Mouse (Mus musculus): ENCODE data around the gene Rfx7.
A peak's percentile ranks its signal among the peaks of the same experiment; 100 is the strongest.
"Not testable (repeated sequence)": the region's sequence is repeated elsewhere in the genome, so short reads cannot be mapped to it uniquely, and the experiment has no call there.

Rfx7 gene

DNA sequence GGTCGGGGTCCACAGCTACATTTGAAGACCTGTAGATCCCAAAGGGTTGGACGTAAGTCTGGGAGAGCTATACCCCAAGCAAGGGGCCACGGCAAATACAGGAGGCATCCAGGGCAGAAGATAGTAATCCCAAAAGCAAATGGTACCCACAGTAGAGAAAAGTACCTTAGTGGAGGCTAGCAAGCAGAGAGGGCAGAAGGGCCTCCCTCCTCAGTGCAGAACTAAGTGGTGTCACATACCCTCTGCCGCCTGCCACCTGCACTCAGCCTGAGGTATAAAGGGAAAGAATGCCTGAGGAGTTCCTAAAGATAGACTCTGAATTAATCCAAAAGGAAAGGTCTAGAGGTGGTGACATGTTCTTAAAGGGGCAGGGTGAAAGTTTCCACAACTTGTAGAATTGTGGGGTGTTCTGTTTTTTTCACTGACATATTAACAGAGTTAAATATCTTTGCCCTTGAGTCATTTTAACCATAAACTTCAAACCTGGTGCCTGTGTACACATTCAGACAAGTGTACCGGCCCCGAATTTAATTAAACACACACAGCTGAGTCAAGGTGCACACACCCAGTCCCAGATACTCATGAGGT lies 109.1 kb downstream of the Rfx7 start:
- DNase-seq: no peak

DNA sequence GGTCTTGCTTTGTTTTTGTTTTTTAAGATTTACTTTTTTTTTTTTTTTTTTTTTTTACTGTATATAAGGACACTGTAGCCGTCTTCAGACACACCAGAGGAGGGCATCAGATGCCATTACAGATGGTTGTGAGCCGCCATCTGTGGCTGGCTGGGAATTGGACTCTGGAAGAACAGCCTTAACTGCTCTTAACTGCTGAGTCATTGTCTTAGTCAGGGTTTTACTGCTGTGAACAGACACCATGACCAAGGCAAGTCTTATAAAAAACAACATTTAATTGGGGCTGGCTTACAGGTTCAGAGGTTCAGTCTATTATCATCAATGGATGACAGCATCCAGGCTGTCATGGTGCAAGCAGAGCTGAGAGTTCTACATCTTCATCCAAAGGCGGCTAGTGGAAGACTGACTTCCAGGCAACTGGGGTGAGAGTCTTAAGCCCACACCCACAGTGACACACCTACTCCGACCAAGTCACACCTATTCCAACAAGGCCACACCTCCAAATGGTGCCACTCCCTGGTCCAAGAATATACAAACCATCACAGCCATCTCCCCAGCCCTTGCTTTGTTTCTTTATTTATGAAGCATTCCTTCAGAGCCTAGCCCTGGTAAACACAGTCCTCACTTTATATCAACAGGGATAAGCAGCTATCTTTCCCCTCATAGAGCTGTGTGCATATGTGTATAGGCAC lies 110.9 kb downstream of the Rfx7 start:
- DNase-seq: not testable (repeated sequence)

GRCm38 (mm10) chr9:72643651-72644417 lies 111.8 kb downstream of the Rfx7 start:
- no peak for DNase-seq

GRCm38 (mm10) chr9:72644418-72645110 lies 112.5 kb downstream of the Rfx7 start:
- no peak for DNase-seq

GRCm38 (mm10) chr9:72649781-72650180 lies 117.7 kb downstream of the Rfx7 start:
- DNase-seq: no peak

DNA sequence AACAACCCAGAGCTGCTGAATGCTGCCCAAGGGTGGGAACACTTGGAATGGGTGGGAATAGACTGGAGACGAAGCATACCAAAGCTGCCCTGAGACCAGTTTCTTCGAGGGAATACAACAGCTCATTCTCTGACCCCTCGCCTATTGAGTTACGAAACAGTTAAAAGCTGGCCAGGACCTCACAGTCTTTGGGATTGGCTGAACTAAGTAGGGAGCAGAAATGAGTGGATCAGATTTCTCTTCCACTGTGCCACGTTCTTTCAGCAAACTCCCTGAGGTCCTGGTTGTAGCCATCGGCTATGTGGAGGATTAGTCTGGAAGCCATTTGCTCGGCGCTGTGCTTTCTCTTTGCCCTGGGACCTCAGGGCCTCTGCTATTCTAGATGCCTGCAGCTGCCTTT lies 120.9 kb downstream of the Rfx7 start:
- DNase-seq: peak; percentile 43

DNA sequence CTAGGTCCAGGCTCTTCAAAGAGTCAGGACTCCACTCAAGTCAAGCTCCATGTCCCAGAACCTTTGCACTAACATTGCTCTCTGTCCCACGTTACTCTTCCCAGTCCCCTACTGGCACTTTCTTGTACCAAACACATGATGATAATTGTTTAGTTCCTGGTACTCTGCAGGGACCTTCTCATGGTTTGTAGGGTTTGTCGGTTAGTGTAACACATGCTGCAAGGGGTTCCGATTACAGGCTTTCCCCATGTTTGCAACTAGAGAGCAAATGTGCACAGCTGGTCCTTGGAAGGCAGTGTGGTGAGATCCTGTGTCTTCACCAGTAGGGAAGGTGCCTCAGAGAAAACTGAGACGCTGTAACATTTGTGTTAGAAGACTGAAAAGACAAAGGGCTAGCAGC lies 121.5 kb downstream of the Rfx7 start:
- no peak for DNase-seq

DNA sequence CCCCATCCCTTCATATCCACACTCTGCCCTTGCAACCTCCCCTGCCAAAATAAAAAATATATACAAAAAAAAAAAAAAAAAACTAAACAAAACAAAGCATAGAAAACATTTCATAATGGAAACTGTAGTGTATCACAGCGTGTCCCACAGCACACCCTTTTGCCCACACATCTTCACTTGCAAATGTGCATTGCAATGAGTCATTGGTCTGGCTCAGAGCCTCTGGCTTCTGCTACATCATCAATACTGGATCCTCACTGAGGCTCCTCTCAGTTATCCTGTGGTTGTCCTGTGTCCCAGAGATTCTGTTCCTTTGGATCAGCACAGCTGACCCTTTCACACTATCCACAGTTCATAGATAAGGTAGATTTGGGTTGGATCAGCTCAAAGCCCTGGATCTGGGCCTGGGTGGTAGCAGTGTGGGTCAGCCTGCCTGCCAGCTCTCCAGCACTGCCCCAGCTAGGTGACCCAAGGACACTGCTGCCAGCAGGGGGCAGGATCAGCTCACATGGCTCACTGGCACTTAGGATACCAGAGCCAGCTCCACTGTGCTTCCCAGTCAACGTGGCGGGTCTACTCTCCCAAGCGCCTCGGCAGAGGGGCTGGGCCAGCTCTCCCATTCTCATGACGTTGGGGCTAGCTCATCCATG lies 122.7 kb downstream of the Rfx7 start:
- DNase-seq: peak; percentile 77

GRCm38 (mm10) chr9:72655602-72656001 lies 123.6 kb downstream of the Rfx7 start:
- DNase-seq: no peak

DNA sequence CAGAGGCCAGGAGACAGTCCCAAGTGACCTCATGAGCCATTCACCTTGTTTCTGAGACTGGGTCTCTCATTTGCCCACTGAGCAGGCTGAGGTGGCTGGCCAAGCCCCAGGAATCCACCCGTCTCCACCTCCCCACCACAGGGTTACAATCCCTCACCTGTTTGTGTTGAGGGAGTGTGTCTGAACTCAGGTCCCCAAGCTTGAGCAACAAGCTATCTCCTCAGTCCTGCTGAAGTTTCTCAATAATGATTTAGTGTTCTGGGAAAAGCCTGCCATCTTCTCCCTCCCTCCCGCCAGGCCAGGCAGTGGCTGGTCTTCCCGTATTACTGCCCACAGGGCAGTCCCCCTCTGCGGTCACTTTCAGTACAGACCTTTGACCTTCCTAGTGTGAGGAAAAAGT lies 124.5 kb downstream of the Rfx7 start:
- DNase-seq: no peak

DNA sequence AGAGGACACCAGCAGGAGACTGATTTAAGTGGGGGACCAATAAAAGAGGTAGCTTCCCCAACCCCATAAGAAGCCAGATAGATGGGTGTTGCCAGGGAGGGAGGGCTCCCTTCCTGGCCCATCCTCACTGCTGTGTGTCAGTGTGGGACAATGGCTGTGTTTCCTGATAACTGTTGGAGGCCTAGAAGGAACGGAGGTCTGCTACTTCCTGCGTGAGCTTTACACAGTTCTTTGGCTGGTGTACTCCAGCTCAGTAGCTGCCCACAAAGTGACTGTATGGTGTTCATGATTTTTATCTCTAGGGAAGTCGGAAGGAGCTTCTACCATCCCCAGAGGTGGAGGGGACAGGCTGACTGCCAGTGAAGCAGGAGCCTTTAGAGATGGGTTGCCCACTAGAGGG lies 124.9 kb downstream of the Rfx7 start:
- no peak for DNase-seq

DNA sequence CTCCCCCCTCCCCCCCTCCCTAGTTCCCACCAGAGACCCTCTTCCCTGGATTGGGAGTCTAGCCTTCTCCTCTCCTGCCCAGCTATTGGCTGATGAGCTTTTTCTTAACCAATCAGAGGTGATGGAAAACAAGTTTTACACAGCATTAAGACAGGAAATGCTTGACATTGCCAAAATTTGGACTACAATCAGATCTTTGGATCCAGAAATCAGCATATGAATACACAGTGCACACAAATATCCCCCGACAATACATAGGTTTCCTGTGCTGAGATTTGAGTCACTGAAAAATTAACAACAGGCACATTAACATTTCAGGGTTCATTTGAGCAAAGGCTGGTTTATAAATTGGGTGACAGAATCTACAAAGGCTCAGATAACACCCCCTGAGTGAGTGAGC lies 125.7 kb downstream of the Rfx7 start:
- no peak for DNase-seq

DNA sequence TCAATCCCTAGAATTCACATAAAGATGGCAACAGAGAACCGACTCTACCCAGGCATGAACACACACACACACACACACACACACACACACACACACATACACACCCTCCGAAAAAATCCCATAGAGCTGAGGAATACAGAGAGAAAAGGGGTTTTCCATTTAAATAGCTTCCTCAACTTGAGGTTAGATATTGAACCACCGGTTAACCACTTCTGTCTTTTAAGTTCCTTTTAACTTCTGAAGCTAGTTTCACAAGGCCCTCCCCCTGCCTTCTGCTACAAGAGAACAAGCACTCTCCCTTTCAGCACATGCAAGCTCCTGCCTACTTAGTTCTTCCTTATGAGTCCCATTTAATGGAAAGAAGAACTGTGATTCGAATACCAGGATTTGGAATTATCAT lies 128.1 kb downstream of the Rfx7 start:
- no peak for DNase-seq

GRCm38 (mm10) chr9:72660911-72661310 lies 128.9 kb downstream of the Rfx7 start:
- DNase-seq: no peak

DNA sequence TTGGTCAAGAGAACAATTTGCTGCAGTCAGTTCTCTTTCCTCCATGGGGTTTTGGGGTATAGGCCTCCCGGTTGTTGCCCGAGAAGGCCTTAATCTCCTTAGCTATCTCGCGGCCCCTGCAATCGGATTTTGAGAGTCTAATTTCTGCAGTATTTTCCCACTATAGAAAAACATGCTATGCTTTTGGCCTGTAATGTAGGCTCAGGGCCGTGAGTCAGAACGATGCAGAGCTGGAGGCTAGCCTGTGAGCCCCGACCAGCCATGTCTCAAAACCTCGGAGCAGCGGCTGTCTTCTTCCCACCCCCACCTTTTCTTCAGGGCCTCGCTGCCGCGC lies 129.5 kb downstream of the Rfx7 start:
- DNase-seq: no peak

DNA sequence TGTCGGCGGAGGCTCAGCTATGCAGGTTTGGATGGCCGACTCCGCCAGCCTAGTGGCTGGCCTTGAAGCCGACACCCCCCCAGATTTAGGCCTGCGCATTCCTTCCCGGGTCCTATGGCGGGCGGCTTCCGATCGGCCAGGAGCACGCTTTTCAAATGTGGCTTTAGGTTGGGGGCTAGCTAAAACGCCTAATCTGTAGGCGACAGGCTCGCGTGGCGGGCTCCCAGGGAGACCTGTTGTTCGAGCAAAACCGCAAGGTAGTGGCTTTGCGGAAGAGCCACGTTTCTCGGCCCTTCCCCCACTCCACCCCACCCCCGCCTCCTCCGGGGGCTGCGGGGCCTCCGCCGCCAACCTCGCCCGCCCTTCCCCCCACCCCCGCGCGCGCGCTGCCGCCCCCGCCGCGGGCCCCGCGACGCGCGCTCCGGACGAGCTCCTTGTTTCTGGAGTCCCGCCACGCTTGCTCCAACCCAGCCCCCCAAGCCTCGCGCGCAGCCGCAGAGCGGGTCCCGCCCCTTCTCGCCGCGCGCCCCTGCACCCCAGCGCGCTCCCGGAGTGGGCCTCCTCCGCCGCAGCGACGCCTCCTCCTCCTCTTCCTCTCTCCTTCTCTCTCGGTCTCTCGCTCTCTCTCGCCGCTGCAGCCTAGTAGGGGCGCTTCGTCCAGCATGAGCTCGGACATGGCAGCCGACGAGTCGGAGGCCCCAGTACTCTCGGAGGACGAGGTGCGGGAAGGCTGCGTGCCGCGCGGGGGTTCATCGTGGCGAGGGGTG lies 130.0 kb downstream of the Rfx7 start, which contains the start of gene Nedd4:
Nedd4 (plus strand) TSS at position 452 of the 767 bp plus-strand sequence.
- peak; percentile 98 for DNase-seq

- peak; percentile 89 for DNase-seq
Observed at GRCm38 (mm10) chr9:72662691-72663533, 130.9 kb downstream of the Rfx7 start.

DNA sequence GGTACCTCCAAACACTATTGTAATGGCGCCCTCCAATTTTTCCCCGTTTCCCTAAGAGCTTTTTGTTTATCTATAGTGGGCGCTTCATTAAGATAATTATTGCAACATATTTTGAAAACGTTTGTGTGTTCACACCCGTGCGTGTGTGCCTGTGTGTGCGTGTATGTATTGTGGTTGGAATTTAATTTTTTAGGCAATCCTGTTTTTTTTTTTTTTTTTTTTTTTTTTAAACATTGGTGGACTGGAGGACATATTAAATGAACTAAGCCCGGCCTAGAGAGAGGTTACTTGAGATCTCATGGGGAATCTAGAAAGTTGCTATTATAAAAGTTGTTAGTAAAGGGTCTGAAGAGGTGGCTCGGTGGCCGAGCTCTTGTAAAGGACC lies 131.5 kb downstream of the Rfx7 start:
- DNase-seq: no peak

DNA sequence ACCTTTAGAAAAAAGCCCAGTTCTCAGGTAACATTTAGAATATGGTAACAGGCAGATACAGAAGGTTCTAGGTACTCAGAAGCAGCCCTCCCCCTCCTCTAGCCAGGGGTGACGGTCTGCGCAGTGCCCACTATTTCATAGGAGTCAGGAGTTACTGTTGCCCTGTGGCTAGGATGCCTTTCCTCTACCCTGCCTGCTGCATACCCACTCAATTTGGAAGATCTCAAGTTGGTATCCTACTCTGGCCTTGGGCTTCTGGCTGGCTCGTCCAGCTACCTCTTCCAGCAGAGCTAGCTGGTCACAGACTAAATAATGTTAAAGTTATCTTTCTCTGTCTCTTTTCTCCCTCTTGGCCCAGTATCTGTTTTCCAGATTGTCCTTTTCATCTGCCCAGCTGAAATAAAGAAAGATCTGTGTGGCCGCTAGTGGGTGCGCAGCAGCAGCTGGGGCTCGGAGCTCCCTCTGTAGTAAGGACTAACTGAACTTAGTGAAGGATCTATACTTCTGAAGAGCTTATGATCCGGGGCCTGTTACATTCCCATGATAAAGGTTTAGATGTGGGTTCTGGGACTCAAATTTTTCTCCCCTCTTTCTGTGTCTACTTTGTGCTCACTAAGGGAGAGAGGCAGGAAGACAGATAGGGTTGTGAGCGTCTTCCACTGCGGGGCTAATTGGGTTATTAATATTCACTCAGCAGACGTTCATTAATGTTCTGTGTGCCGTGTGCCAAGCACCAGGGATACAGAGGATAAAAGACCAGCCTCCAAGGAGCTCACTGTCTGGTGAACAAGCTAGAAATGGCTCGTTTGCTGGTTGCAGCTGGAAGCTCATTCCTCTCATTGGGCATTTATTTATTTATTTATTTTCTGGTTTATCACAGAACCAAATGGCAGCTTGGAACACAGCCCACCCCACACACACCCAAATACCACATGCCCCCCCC lies 132.6 kb downstream of the Rfx7 start:
- DNase-seq: peak; percentile 35

DNA sequence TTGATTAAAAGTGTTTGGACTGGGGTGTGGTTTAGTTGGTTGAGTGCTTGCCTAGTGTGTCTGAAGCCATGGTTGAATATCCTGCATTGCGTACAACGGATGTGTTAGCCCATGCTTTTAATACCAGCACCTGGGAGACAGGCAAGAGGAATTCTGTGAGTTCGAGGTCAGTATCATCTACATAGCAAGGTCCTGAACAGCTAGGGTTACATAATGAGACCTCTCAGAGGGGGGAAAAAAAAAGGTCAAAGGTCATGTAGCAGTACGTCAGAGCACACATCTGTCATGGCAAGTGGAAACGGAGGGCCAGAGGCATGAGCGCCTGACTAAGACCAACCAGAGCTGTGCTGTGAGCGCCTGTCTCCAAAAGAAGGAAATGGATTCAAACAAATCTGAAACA lies 133.5 kb downstream of the Rfx7 start:
- DNase-seq: no peak

Measured in kidney, postnatal 14 days (tissue).